In the genomic region with DNA sequence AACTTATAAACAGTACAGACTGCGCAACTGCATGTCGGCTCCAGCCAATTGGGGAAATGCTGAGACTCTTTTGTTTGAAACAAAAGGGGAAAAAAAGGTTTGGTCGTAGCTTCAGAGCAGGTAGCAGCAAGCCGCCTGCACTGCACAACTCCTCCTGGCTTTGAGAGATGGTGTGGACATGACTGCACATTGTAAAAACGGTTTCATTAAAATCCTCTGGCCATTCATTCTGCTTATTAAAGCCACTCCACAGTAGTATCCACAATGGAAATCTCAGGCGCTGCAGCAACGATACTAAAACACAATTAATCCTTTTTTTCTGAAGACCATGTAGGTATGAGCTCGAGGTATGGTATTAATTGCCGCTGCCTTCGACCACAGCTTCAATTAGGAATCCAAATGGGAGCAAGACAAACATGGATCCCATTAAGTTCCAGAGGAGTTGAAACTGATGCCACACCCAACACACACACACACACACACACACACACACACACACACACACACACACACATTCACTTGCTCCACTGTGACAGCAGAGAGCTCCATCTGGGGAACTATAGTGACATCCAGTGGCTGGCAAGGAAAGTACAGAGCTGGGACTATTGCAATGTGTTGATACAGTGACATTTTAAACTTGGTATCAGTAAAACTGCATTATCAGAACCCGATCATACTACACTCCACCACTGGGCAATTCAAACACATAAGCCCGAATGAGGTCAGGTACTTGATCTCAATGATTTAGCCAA, we compare ENCODE assay signal across 8 mouse cellular contexts.
DNase-seq lines count a peak whose midpoint lies in the region; TF ChIP-seq lines count a peak whose summit lies in the region.

No protein-coding gene starts in this region.

- TF ChIP-seq CTCF in layer of hippocampus, adult 2 months (conservative IDR thresholded peaks at IDR 0.05): peak; percentile 73

- DNase-seq in cerebellum, postnatal 10 days: peak; percentile 63 to 69
- DNase-seq in cerebellum, adult 8-10 months: no peak
- DNase-seq in brain, adult 2 months (ENCODE audit: low read depth, low spot score): peak; percentile 82
- DNase-seq in frontal cortex, postnatal 14 days (ENCODE audit: low spot score in 2 of 2): peak; percentile 13 to 33
- peak; percentile 61 to 68 for DNase-seq in layer of hippocampus, adult 2 months (ENCODE audit: low spot score in 2 of 2)
- peak; percentile 26 for DNase-seq in lung, postnatal 25 days (ENCODE audit: low spot score)
- DNase-seq in right cerebral cortex, postnatal 36 days (ENCODE audit: low spot score in 2 of 2): peak; percentile 32 to 38
- DNase-seq in thymus, postnatal 0 days (ENCODE audit: low spot score): no peak

- no peak overlapping the region for H3K4me3 ChIP-seq in layer of hippocampus, adult 2 months

- peak overlapping the region; percentile 55; the same call in 1 of the 2 replicates for H3K27ac ChIP-seq in layer of hippocampus, adult 2 months

Comparison
In these comparisons a context has a peak if more than half of its experiments do, and no peak if none do; other contexts are left out.
1. DNase-seq: peak in cerebellum, postnatal 10 days (2 of 2), brain, adult 2 months (single experiment), frontal cortex, postnatal 14 days (2 of 2), layer of hippocampus, adult 2 months (2 of 2), lung, postnatal 25 days (single experiment) and right cerebral cortex, postnatal 36 days (2 of 2); none in cerebellum, adult 8-10 months (single experiment) and thymus, postnatal 0 days (single experiment).